Mouse (Mus musculus) adipose tissue, adult 10 weeks (tissue): ENCODE measurements around the gene Casp9. TPM values are rescaled to one million over a fixed set of nuclear protein-coding genes. Genes with fewer than 3 reads are reported as not detected.

ENCODE experiments used
- polyA plus RNA-seq: library from polyadenylated mRNA; stranded (reverse); fragments of 350-450 nt; fragmentation: Illumina TruSeq; extraction: RNeasy Lipid Tissue Mini Kit (QIAGEN cat#74804); gene quantifications from one replicate; pipeline ENCODE4 v1.2.3, GENCODE M21; 2014; ENCODE audit warnings: low read depth, low replicate concordance

The Casp9 gene
- polyA plus RNA-seq: 27.0 TPM

GRCm38 (mm10) chr4:141793282-141794151 is at the start of gene Casp9:
Gene Casp9, plus strand, starts transcription at chr4:141793612.

GRCm38 (mm10) chr4:141746578-141747346 is 46.6 kb upstream of the Casp9 start, which contains the start of gene Agmat:
Gene Agmat, plus strand, starts transcription at chr4:141746672.

GRCm38 (mm10) chr4:141790524-141790990 is 2.9 kb upstream of the Casp9 start, which contains the start of gene Dnajc16:
Gene Dnajc16, minus strand, starts transcription at chr4:141790931.

GRCm38 (mm10) chr4:141826060-141826459 is 32.6 kb downstream of the Casp9 start, which contains the start of gene Cela2a:
Gene Cela2a, minus strand, starts transcription at chr4:141826160.

GRCm38 (mm10) chr4:141845999-141846398 is 52.6 kb downstream of the Casp9 start, which contains the start of gene Ctrc:
Gene Ctrc, minus strand, starts transcription at chr4:141846359.

Other genes with a start within 250 kb of the Casp9 start
- gene Fblim1, start 187.5 kb upstream of the Casp9 start, polyA plus RNA-seq: 28.6 TPM
- 0.89 TPM for gene Tmem82, start 175.0 kb upstream of the Casp9 start, polyA plus RNA-seq
- 1.7 TPM for gene Slc25a34, start 169.8 kb upstream of the Casp9 start, polyA plus RNA-seq
- gene Plekhm2, start 128.7 kb upstream of the Casp9 start, polyA plus RNA-seq: 35.6 TPM
- 4.3 TPM for gene Rsc1a1, start 108.0 kb upstream of the Casp9 start, polyA plus RNA-seq
- 17.4 TPM for gene Ddi2, start 70.2 kb upstream of the Casp9 start, polyA plus RNA-seq
- gene Agmat, start 46.9 kb upstream of the Casp9 start, polyA plus RNA-seq: not detected
- 13.8 TPM for gene Dnajc16, start 2.7 kb upstream of the Casp9 start, polyA plus RNA-seq
- gene Cela2a, start 32.5 kb downstream of the Casp9 start, polyA plus RNA-seq: 1.7 TPM
- not detected for gene Ctrc, start 52.7 kb downstream of the Casp9 start, polyA plus RNA-seq
- 32.8 TPM for gene Efhd2, start 81.3 kb downstream of the Casp9 start, polyA plus RNA-seq
- gene Fhad1, start 221.5 kb downstream of the Casp9 start, polyA plus RNA-seq: 6.7 TPM